Mouse (Mus musculus) liver, postnatal 0 days (tissue): ENCODE data around the gene Lrp1. TPM values are rescaled to one million over a fixed set of nuclear protein-coding genes. Genes with fewer than 3 reads are reported as not detected.

ENCODE experiments used
- ATAC-seq: fragments of 200-750 bp; cut with Nextera tagmentation; 2 replicates; pipeline ENCODE4 v1.8.0; 2017; ENCODE audit warnings: mild to moderate bottlenecking, moderate library complexity
- DNase-seq: peaks from one replicate; pipeline ENCODE4 v3.0.0-alpha.2; 2016
- H3K27ac ChIP-seq: fragments of 300-500 bp; sonication (generic); 2 replicates; pipeline ENCODE4 v1.5.1; 2014; ENCODE audit warnings: antibody characterized with exemption, moderate library complexity, mild to moderate bottlenecking, low read depth
- H3K27me3 ChIP-seq: fragments of 300-500 bp; sonication (generic); 2 replicates; pipeline ENCODE4 v1.6.1; 2014; ENCODE audit warnings: low read length, control low read depth, mixed read lengths; ENCODE audit not compliant: insufficient read depth
- H3K36me3 ChIP-seq: fragments of 300-500 bp; sonication (generic); replicated peaks from 2 replicates; pipeline ENCODE4 v1.6.1; 2014; ENCODE audit warnings: mild to moderate bottlenecking, control low read depth, low read length, moderate library complexity, mixed read lengths; ENCODE audit not compliant: insufficient read depth
- H3K4me1 ChIP-seq: fragments of 300-500 bp; sonication (generic); 2 replicates; pipeline ENCODE4 v1.6.1; 2014; ENCODE audit warnings: antibody characterized with exemption, mild to moderate bottlenecking, control low read depth; ENCODE audit not compliant: insufficient read depth
- H3K4me2 ChIP-seq: fragments of 300-500 bp; sonication (generic); 2 replicates; pipeline ENCODE4 v1.6.1; 2014; ENCODE audit warnings: low read depth, mild to moderate bottlenecking, low read length, moderate library complexity, mixed read lengths
- H3K4me3 ChIP-seq: fragments of 300-500 bp; sonication (generic); 2 replicates; pipeline ENCODE4 v1.5.1; 2014; ENCODE audit warnings: low read depth, low read length
- H3K9ac ChIP-seq: fragments of 300-500 bp; sonication (generic); replicated peaks from 2 replicates; pipeline ENCODE4 v1.6.1; 2014; ENCODE audit warnings: mild to moderate bottlenecking, moderate library complexity
- H3K9me3 ChIP-seq: fragments of 300-500 bp; sonication (generic); 2 replicates; pipeline ENCODE4 v1.6.1; 2016; ENCODE audit warnings: mild to moderate bottlenecking, control low read depth, low read length, mixed read lengths
- CTCF ChIP-seq: sonication (generic); IDR thresholded peaks from 2 replicates; pipeline ENCODE4 v1.5.1; 2016; ENCODE audit warnings: antibody characterized with exemption, low read depth
- EP300 ChIP-seq: IDR thresholded peaks from 2 replicates; pipeline ENCODE4 v1.6.1; 2016; ENCODE audit warnings: antibody characterized with exemption, low read depth, mild to moderate bottlenecking
- WGBS: fragments of 180-500 bp; shearing (Covaris S2); extraction: QIAGEN DNeasy Blood & Tissue Kit; methylation state at CpG from one replicate; pipeline ENCODE4 v1.1.7; 2014; ENCODE audit not compliant: insufficient replicate concordance; 5-methylcytosine and 5-hydroxymethylcytosine counted together
- polyA plus RNA-seq: library from polyadenylated mRNA; unstranded; fragments of >200 nt; fragmentation: Nextera tagmentation; extraction: Ambion mirVana; gene quantifications from 2 replicates; pipeline ENCODE4 v1.2.1, GENCODE M21; 2015

Lrp1 gene
- polyA plus RNA-seq, 1 experiment from 2014 or later = 49.2 TPM

DNA sequence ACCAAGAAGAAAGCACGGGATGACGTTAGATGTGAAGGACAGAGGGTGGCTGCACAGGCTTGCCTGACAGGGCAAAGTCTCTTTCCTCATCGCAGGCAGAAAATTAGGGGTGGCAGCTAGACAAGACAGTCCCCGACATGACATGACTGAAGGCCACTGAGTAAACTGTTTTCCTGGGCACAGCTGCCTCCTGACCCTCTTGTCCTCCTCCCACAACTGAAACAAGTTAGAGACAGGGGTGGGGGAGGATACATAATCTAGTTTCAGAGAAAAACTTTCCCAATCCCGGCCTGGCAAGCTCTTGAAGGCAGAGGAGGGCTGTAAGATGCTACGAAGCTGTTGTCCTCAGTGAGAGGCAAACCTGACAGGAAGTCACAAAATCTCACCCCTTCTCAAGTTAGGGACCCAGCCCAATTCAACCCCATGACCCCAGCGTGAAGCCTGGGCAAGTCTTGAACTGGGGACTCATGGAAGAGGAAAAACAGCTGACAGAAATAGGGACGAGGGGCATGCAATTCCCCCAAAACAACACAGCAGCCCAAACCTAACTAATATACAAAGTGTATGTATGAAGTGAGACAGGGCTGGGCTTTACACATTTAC, 1.7 kb downstream of the Lrp1 start:
- TF ChIP-seq CTCF (no peak), EP300 (no peak)
- H3K9me3 ChIP-seq = no peaks in the 10 kb centered on the region
- peak overlapping the region; percentile 74 for H3K9ac ChIP-seq
- peak overlapping the region; percentile 65 for H3K4me3 ChIP-seq
- peaks cover 28% of the 10 kb centered on the region for H3K4me1 ChIP-seq
- H3K27ac ChIP-seq = peak overlapping the region; percentile 91
- peak overlapping the region; percentile 93 for H3K4me2 ChIP-seq
- H3K36me3 ChIP-seq = no peaks in the 10 kb centered on the region; the same call in 1 of the 2 replicates
- no peak for ATAC-seq
- H3K27me3 ChIP-seq = peaks cover 16% of the 10 kb centered on the region
- DNase-seq = no peak
- 28% methylated on average over 8 of the region's 8 CpGs for WGBS

DNA sequence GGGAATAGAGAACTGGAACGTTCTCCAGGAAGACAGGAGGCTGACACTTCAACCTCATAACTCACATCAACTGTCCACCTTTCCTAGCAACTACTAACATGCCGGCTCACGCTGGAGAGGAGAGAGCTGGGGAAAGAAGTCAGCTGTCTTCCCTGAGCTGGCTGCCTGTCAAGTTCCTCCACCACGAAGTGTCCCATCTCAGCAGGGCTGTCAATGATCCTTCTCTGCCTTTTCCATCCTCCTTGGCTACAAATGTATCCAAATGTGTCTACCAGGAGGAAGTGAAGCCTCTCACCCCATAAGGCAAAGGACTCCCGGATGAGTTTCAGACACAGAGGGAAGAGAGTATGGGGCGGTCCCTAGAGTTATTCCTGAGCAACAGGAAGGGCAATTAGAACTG, 2.8 kb downstream of the Lrp1 start:
- no peak for TF ChIP-seq EP300
- no peak for TF ChIP-seq CTCF
- no peak for ATAC-seq

DNA sequence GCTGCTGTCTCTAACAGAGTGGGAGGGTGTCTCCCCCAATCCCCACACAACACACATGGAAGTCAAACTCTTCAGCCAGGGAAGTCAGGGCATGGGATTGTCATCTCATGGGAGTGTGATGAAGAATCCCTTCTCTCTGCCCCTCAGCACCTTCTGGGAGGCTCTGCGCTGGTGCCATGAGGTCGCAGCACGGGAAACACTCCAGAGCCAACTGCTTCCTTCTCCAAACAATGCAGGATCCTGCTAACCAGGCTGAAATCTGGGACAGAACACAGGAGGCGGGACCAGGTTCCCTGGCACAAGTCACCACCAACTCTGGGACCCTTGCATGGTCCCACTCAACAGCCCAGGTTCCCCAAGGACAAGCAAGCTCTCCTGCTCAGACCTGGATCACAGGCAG, 3.7 kb downstream of the Lrp1 start:
- Histone ChIP-seq H3K27me3 (peaks cover 16% of the 10 kb centered on the region), H3K36me3 (no peaks in the 10 kb centered on the region; the same call in 1 of the 2 replicates), H3K9ac (peak overlapping the region; percentile 74), H3K4me1 (peaks cover 33% of the 10 kb centered on the region), H3K27ac (peak overlapping the region; percentile 91), H3K4me2 (peak overlapping the region; percentile 93), H3K9me3 (no peaks in the 10 kb centered on the region), H3K4me3 (no peak overlapping the region)
- no peak for ATAC-seq
- TF ChIP-seq EP300 = no peak
- TF ChIP-seq CTCF = no peak
- no peak for DNase-seq
- WGBS = 54% methylated on average over 4 of the region's 4 CpGs

More for the DNA sequence above, 2.8 kb downstream of the Lrp1 start:
- Histone ChIP-seq H3K27me3 (peaks cover 16% of the 10 kb centered on the region), H3K9ac (peak overlapping the region; percentile 74), H3K4me3 (peak overlapping the region; percentile 65; the same call in 1 of the 2 replicates), H3K27ac (peak overlapping the region; percentile 91), H3K9me3 (no peaks in the 10 kb centered on the region), H3K36me3 (no peaks in the 10 kb centered on the region; the same call in 1 of the 2 replicates), H3K4me1 (peaks cover 28% of the 10 kb centered on the region), H3K4me2 (peak overlapping the region; percentile 93)
- DNase-seq = no peak
- WGBS = 33% methylated on average over 6 of the region's 6 CpGs

DNA sequence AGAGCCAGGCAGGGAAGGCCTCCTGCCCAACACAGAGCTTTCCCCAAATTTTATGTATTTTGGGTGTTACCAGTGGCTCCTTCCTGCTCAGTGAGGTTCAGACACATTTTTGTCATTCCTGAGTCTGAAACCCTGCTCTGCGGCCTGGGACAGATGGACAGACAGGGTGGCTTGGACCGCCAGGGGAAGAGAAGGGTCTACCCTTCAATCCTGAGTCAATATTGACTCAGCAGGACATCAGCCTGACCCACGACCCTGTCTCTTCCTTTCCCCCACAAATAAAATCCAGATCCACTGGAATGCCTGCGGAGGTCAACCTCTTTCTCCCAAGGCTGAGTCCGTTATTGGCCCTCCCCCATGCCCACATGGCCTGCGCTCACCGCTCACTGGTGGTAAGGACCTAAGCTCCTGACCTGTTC, 4.7 kb downstream of the Lrp1 start:
- DNase-seq = no peak
- H3K9me3 ChIP-seq = no peaks in the 10 kb centered on the region
- no peak overlapping the region for H3K4me3 ChIP-seq
- H3K4me2 ChIP-seq = peak overlapping the region; percentile 93
- peaks cover 4% of the 10 kb centered on the region; the same call in 1 of the 2 replicates for H3K36me3 ChIP-seq
- peaks cover 38% of the 10 kb centered on the region for H3K4me1 ChIP-seq
- no peak overlapping the region for H3K9ac ChIP-seq
- peak overlapping the region; percentile 91 for H3K27ac ChIP-seq
- TF ChIP-seq EP300 (no peak), CTCF (no peak)
- 47% methylated on average over 7 of the region's 7 CpGs for WGBS
- peaks cover 16% of the 10 kb centered on the region for H3K27me3 ChIP-seq
- ATAC-seq = no peak

DNA sequence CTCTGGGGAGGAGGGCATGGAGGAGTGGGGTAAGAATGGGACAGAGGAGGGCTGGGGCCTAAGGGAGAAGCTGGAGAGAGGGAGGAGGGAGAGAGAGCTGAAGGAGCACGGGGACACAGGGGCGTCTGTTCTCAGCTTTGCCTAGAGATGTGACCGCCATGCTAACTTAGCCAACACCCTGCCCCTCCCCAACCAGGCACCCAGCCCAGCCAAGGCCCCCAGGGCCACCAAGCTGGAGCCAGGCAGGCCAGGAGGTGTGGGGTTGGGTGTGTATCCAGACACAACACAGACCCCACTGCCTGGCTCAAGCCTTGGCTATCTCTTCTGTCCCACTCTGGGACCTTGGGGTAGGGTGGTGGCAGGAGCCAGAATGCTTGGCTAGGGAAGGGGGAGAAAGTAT, 5.4 kb downstream of the Lrp1 start:
- peak overlapping the region; percentile 91 for H3K27ac ChIP-seq
- 79% methylated on average over 3 of the region's 3 CpGs for WGBS
- ATAC-seq (no peak), DNase-seq (no peak)
- no peak overlapping the region for H3K4me3 ChIP-seq
- H3K4me1 ChIP-seq = peaks cover 37% of the 10 kb centered on the region
- peaks cover 13% of the 10 kb centered on the region for H3K27me3 ChIP-seq
- TF ChIP-seq EP300 (no peak), CTCF (no peak)
- H3K9me3 ChIP-seq = no peaks in the 10 kb centered on the region
- H3K9ac ChIP-seq = no peak overlapping the region; the same call in 1 of the 2 replicates
- peaks cover 6% of the 10 kb centered on the region; the same call in 1 of the 2 replicates for H3K36me3 ChIP-seq
- H3K4me2 ChIP-seq = no peak overlapping the region

DNA sequence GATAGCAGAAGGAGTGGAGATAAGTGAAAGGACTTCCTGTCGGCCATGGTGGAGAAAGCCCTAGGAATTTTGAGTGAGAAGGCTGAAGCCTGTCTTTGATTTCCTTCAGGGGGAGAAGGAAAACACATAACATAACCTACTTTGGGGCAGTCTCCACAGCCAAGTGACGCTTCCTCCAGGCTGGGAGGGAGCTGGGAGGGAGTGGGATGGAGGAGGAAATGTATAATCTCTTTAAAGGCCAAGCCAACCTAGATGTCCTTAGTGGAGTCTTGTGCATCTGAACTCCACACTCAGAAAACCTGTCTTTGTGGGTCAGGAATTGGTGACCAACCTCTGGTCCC, 5.9 kb downstream of the Lrp1 start:
- H3K36me3 ChIP-seq = peaks cover 8% of the 10 kb centered on the region; the same call in 1 of the 2 replicates
- no peak for TF ChIP-seq CTCF
- peak overlapping the region; percentile 86; the same call in 1 of the 2 replicates for H3K27ac ChIP-seq
- WGBS = 28% methylated on average over 2 of the region's 2 CpGs
- H3K9me3 ChIP-seq = no peaks in the 10 kb centered on the region
- H3K4me1 ChIP-seq = peaks cover 37% of the 10 kb centered on the region
- no peak overlapping the region for H3K4me2 ChIP-seq
- DNase-seq (no peak), ATAC-seq (no peak)
- no peak overlapping the region for H3K9ac ChIP-seq
- no peak overlapping the region for H3K4me3 ChIP-seq
- H3K27me3 ChIP-seq = peaks cover 7% of the 10 kb centered on the region
